Mouse (Mus musculus): ENCODE results near the gene Gm21943. TPM values are rescaled to one million over a fixed set of nuclear protein-coding genes. Genes with fewer than 3 reads are reported as not detected.
"Not testable (repeated sequence)": the region's sequence is repeated elsewhere in the genome, so short reads cannot be mapped to it uniquely, and the experiment has no call there.

Gm21943 gene
- total RNA-seq (2015; ENCODE audit: low replicate concordance) (not detected in 2 replicates), total RNA-seq (2017; ENCODE audit: low replicate concordance) (not detected in 2 replicates)

DNA sequence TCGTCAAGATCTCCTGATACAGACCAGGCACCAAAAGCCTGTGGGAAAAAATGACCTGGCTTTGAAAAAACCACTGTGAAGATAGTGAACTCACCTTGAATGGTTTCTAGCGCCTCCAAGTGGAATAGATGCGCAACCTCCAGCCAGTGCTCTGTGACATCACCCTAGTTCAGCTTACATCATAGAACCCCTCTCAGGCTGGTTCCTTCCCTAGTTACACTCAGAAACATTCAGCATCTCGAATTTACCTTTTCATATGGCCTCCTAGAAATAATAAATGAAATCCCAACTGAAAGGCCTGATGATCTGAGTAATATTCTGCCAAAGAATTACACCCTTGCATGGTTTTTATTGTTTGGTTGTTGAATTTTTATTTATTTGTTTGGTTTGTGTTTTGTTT lies at the start of gene Gm21943:
Gene Gm21943 (minus strand): TSS at position 101 of the 400 bp plus-strand sequence.
- not testable (repeated sequence) for ATAC-seq (replicated peaks; ENCODE audit: low FRiP score, poor library complexity, severe bottlenecking)

Other genes starting within 250 kb of the Gm21943 start
- not detected in 2 replicates for gene Gm28961, start 172.0 kb upstream of the Gm21943 start, total RNA-seq (2015; ENCODE audit: low replicate concordance)
- not detected in 2 replicates for gene Gm28961, start 172.0 kb upstream of the Gm21943 start, total RNA-seq (2017; ENCODE audit: low replicate concordance)